Mouse (Mus musculus) megakaryocyte, adult 5-6 weeks (primary cell): ENCODE measurements around the gene Snx8. TPM values are rescaled to one million over a fixed set of nuclear protein-coding genes. Genes with fewer than 3 reads are reported as not detected.

Experiments used
- ATAC-seq: 2 replicates; pipeline ENCODE4 v1.8.0; 2016; ENCODE audit warnings: mild to moderate bottlenecking, inconsistent platforms; ENCODE audit not compliant: poor library complexity, severe bottlenecking
- total RNA-seq, 2 experiments: library from RNA; stranded (forward) in 1 of 2; stranded (reverse) in 1 of 2; fragments of 153-499, 151-499 nt in 1 of 2; fragments of 221-1000, 200-1000 nt in 1 of 2; gene quantifications; 2 replicates each; pipeline versions ENCODE4 v1.2.3 to v1.2.4; 2015 to 2017

The Snx8 gene
- total RNA-seq (2015): 2.8 and 3.5 TPM in 2 replicates
- 8.1 and 8.3 TPM in 2 replicates for total RNA-seq (2017)

DNA sequence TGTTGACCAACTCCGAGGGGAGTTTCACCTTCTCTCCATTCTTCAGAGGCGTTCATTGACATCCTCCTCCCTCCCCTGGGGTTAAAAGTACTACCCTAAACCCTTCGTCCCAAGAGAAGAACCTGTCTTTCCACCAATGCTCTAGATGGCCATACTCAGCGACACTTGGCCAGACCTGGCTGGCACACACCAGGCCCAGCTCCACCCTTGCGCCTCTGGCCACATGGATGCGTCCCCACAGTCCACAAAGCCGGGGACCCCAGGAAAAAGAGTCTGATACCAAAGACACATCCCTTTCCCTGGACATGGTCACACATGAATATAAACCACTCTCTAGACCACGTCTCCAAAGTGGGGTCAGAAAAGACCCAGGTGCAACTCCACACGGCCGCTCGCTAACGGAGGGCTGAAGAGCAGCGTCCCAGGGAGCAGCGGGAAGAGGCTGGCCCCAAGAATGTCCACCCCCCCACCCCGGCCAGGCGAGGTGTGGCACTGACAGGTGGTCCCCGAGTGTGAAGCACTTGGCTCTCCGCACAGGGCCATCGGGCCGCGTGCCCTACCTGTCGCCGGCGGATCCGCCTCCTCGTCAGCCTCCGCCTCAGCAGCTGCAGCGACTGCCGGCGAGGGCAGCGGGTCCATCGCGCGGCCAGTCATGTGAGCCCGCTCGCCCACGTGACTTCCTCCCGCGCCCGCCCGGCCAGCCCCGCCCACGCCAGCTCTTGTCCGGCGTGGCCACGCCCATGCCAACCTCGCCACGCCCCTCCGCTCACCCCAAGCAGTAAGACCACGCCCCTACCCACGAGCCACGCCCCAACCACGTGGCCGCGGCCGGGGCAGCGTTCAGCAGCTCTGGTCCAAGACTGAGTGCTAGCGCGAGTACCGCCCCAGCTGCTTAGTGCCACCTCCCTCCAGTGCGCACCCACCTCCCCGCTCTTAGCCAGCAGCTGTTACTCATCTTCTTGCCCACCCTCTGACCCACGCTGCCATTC lies at the start of gene Snx8:
TSS of gene Snx8 (minus strand) at position 675 of the 989 bp plus-strand sequence.
- ATAC-seq: peak; percentile 96

DNA sequence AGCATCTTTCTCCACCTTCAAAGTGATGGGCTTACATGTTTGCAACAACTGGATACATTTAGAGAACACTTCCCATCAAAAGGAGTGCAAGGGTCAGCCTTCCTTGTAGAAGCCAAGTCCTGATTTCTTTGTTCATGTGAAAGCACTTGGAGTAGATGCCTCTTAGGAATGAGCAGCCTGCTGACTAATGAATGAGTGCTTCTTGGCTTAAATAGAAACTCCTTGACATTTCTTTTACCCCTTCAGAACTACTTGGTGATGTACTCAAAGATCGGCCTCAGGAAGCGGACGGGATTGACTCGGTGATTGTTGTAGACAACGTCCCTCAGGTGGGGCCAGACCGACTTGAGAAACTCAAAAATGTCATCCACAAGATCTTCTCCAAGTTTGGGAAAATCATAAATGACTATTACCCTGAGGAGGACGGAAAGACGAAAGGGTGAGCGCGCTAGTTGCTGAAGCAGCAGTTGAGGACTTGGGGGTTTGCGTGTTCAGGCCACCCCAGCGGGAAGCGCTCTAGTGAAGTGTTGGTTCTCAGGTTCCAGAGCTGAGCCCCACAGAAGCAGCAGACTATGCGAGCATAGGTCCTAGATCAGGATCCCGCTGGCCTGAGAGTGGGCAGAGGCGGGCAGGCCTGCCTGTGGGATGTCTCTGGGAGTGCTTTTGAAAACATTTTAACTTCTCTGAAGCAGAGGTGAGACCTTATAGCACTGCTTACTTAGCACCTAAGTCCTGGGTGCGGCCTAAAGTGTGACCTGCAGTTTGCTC lies 36.1 kb upstream of the Snx8 start:
- ATAC-seq: no peak

DNA sequence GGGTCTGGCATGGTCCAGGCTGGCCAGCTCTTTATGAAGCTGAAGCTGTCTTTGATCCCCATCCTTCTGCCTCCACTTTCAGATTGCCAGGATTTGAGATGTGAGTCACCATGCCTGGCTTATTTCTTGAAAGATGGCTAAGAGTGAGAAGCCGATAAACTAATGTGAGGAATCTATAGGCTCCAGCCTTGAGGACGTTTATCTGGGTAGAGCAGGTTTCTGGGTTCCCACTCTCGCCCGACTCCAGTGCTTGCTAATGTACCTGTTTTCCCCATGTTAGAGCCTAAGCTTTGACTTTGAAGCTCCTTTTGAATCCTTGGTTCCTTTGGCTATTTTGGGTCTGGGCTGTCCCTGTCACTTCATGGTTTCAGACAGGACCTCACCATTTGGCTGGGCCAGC lies 31.6 kb upstream of the Snx8 start:
- ATAC-seq: no peak

DNA sequence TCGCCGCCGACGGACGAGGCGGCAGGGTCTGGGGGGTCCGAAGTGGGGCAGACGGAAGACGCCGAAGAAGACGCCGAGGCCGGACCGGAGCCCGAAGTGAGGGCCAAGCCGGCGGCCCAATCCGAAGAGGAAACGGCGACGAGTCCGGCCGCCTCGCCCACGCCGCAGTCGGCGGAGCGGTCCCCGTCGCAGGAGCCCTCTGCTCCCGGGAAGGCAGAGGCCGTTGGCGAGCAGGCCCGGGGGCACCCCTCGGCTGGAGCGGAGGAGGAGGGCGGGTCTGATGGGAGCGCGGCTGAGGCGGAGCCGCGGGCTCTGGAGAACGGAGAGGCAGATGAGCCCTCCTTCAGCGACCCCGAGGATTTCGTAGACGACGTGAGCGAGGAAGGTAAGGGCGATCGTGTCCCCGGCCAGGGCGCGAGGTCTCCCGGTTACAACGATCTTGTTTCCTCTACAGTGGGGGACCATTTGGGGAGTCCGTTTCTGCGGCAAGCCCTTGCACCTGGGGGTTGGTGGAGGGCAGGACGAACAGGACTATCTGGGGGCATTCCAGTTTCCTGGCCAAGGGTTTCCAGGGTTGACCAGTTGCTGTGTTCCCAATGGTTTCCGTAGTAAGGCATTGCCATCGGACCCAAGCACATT lies 30.5 kb upstream of the Snx8 start:
- peak; percentile 7 for ATAC-seq

DNA sequence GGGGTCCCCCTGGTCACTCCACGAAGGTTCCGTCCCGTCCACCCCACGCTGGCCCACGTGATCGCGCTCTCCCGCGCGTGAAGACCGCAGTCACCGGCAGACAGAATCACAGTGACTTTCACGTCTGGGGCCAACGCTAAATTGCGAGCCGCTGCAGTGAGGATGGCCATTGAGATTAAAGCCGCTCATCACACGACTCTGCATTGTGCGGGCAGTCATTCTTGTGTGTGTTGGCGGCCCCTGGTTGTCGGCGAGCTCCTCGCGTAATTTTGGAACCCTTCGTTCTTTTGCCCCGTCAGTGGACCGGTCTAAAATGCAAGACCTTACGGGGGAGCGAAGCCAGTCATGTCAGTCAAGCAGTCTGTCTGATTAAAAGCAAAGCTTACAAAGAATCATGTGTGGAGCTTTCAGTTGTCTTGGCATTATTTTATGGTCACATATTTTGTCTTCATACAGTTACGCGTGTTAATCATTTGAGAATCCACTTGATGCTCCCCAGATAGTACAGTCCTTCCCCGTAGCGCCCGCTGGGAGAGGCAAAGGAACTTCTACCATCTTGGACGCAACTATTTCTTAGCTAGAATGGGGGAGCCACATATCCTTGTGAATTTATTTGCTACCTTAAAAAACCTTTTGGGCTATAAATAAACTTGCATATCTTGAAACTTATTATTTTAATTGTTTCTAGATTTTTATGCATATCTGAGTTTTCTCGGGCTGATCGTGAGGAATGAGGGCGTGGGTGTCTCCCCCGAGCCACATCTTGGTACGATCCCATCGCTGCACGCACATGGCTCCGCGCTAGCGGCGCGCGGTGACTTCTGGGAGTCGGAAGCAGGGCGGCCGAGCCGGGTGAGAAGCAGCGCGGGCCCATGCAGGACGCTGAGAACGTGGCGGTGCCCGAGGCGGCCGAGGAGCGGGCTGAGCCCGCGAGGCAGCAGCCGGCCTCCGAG lies 29.7 kb upstream of the Snx8 start, which contains the start of gene Eif3b:
TSS of gene Eif3b (plus strand) at position 840 of the 953 bp plus-strand sequence.
- peak; percentile 94 for ATAC-seq

DNA sequence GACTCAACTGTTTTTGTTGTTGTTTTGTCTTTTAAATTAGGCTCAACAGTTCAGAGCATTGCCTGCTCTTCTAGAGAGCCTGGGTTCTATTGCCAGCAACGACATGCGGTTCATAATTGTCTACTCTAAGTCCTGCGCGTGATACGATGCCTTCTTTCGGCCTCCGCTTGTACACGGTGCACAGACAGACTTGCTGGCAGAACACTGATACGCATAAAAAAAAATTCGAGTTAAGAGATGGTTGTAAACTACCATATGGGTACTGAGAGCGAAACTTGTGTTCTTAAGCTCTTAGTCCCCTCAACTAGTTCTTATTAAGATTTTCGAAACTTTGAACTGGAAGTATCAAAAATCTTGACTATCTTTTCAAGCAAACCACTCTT lies 29.0 kb upstream of the Snx8 start:
- ATAC-seq: no peak

DNA sequence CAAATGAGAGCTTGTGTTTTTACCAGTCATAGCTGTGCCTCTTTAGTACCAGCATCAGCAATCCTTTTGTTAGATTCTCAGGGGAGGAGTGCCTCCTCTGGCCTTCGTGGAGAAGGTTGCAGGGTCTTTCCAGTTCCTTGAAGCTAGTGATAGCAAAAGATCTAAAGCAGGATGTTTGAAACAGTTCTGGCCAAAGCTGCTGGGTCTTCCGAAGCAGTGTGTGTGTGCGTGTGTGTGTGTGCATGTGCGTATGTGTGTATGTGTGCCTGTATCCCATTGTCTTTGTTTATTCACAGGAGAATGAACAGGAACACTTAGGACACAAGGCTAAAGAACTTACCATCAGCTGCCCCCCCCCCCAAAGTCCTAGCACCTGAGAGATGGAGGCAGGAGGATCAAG lies 25.6 kb upstream of the Snx8 start:
- no peak for ATAC-seq

DNA sequence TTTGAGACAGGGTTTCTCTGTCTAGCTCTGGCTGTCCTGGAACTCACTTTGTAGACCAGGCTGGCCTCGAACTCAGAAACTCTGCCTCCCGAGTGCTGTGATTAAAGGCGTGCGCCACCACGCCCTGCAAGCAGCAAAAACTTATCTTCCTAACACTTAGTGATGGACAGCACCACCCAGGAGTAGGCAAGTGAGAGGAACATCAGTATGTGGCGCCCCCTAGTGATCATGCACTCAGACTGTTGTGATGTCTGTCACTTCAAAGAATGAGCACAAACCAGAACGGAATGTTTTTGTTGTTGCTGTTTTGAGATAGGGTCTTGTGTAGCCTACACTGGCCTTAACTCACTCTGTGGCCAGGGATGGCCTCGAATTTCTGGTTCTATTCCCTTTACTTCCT lies 22.3 kb upstream of the Snx8 start:
- peak; percentile 80 for ATAC-seq

DNA sequence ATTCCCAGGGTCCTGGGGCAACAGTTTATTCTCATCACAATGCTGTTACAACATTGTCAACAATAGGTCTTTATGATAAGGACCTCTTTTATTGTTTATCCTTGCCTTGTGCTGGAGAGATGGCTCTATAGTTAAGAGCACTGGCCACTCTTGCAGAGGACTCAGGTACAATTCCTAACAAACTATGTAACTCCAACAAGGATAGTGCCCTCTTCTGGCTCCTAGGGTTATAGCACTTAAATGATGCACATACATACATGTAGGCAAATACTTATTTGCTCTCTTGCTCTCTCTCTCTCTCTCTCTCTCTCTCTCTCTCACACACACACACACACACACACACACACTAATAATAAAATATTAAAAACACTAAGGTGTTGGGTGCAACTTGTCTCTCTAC lies 19.7 kb upstream of the Snx8 start:
- ATAC-seq: no peak

DNA sequence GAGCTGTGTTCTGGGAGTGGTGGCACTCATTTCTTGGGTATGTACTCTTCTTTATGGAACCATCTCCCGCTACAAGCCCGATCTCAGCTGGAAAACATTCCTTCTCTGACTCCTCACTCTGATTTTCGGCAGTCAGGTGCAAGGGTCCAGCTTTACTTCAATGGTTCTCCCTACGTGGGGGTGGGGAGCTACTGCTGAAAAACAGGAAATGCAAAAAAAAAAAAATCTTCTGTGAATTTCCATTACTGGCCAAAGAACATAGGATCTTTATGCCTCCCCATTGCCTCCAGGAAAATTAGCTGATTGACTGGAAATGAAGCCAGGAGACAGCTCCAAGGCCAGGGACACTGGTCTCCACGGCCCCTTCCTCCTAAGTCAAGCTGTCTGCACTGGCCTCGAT lies 17.6 kb upstream of the Snx8 start:
- no peak for ATAC-seq

DNA sequence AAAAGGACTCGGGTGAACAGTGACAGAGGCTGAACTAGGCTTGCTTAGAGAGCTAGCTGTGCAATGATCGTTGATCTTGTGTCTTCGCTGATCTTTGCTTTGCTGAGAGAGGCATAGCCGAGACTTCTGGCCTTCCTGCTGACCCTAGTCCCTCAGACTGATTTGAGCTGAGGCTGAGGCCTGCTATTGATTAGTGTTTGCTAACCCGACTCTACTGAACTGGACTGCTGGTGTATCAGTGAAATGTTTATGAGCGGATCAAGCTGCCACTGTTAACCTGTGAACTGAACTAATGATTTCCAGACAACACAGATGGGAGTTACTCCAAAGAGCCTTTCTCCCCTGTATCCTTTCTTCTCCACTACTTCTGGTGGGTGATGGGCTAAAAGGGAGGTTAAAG lies 16.1 kb upstream of the Snx8 start:
- ATAC-seq: no peak

DNA sequence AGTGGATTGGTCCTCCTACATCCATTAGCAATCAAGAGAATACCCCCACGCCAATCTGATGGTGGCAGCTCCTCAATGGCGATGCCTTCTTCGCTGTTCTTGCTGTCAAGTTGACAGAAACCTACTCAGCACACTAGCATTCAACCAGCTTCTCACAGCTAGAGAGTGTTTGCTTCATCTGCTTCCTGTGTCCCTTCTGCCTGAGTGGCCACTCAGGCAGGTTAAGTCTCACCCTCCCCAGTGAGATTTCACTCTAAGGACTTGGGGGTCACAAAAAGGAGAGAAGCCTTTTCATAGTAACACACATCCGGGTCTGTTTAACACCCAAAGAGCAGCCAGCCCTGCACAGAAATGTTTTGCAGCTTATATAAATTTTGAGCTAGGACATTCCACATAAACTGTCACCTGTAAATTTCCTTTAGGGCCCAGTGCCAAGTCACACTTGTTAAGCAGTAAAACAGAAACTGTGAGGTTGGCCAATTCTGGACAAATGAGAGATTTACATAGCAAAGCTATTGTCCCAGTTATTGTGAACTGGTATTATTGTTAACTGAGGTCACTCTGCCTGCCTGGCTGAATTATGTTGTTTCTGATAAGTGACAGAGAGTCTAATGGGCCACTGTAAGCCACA lies 13.7 kb upstream of the Snx8 start:
- no peak for ATAC-seq

DNA sequence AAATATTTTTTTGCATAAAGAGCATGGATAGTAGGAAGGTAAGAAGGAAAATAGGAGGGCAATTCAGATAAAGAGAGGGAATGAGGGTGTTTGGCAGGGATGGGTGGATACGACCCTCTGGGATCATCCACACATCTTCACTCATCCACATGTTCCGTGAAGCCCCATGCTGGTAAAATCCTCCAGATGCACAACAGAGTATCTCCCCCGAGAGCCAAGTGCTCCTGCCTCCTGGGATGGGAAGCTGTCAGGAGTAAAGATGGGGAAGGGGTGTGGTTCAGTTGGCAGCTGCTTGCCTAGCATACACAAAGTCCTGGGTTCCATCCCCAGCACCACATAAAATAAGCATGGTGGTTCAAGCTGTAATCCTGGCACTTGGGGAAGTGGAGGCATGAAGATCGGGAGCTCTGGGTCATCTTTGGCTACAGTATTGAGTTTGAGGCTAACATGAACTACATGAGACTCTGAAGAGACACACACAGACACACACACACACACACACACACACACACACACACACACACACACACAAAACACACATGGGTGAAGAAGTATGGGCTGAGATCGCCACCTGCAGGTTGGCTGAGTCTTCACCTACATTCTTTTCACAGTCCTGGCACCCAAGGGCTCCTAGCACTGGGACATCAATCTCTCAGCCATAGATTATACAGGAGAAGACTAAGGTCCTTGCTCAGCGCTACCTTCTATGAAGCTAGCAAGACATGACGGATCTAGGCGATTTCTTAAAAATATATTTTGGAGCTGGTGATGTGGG lies 7.3 kb upstream of the Snx8 start:
- ATAC-seq: peak; percentile 63

DNA sequence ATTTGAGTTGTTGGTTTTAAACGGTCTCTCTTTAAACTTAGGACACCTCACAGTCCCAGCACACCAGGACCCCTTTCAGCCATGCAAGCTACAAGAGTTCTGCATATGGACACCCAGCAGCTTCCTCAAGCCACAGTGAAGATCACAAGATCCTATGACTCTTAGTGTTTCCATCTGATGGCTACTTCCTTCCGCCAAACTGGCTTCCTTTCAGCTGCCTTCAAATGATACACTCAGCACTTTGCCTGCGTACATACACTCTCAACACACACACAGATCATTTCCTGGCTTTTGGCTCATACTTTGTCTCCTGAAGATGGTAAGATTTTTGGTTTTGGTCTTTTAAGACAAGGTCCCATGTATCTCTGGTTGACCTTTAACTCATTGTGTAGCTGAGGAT lies 3.6 kb upstream of the Snx8 start:
- no peak for ATAC-seq

DNA sequence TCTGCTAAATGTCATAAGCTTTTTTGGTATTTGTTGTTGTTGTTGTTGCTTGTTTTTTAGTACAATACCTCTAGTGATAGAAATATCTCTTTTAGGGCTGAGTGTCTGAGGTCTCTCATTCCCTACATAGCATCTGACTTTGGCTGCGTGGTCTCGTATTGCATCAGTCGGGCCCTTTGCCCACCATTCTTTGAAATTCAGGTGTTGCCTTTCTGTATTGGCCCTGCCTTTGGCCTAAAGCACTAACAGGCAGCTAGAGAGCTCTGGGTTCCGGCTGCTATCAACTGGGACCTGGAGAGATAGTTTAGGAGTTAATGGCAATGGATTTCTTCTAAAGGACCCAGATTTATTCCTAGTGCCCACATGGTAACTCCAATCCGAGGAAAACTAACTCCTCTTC lies 2.9 kb upstream of the Snx8 start:
- no peak for ATAC-seq

DNA sequence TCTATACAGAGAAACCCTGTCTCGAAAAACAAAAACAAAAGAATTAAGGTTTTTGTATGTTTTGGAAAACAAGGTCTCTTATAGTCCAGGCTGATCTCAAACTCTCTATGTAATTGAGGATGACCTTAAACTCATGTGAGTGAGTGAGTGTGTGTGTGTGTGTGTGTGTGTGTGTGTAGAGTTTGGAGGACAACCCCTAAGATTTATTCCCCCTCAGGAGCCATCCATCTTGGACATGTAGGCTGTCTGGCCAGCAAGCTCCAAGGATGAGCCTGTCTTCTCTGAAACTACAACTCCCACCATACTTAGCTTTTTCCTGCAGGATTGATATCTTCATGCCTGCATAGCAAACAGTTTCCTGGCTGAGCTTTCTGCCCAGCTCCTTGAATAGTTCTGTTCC lies 2.4 kb upstream of the Snx8 start:
- no peak for ATAC-seq

DNA sequence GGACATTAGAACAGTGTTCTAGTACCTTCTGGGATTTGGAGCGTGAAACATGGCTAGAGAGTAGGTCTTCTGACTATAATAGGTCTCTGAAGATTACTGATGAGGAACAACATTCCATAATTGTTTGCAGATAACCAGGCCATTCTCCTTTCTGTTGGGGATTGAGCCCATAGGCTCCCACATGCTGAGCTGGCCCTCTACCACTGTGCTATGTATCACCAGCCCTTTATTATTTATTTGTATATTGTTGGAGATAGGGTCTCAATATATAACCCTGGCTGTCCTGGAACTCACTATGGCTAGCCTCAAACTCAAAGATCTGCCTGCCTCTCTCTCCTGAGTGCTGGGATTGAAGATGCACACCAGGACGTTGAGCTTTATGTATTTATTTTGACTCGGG lies 585 bp upstream of the Snx8 start:
- no peak for ATAC-seq

DNA sequence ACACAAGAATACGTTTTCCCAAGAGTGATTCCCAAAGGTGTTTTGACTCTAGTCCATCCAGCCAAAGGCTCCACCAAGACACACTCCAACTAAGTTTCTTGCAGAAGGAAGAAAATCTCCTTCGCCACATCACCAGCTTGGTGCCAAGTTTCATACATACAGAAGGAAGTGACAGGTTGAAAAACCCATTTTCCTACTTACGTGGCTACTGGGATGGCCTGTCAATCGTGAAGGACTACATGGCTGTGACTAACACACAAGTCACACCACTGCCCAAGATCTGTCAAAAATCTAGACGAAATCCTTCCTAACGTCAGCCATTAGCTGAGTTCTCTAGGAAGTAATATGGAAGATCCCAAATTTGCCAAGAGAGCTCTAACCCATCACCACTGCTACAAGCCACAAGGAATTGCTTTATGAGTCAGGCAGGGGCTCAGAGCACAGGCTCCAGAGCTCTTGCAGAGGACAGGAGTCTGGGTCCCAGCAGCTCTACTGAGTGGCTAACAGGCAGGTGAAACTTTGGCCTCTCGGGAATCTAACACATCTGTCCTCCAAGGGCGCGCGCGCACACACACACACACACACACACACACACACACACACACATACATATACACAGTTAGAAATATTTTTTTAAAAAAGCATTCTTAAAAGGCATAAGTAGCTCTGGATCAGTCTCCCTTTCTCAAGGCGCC lies 1.1 kb downstream of the Snx8 start:
- no peak for ATAC-seq
